Mouse (Mus musculus) liver, adult 2 months (tissue): Measurements from ENCODE around the gene Ces2f.

Experiments
- CTCF ChIP-seq: fragments of 200-500 bp; IDR thresholded peaks from 2 replicates; pipeline ENCODE4 v1.5.1; 2011; ENCODE audit warnings: low read depth, low read length, control low read depth
- POLR2A ChIP-seq: fragments of 200-500 bp; IDR thresholded peaks from 2 replicates; pipeline ENCODE4 v1.6.1; 2011; ENCODE audit warnings: low read length, control low read depth; ENCODE audit not compliant: insufficient read depth; ENCODE audit errors: extremely low read depth

DNA sequence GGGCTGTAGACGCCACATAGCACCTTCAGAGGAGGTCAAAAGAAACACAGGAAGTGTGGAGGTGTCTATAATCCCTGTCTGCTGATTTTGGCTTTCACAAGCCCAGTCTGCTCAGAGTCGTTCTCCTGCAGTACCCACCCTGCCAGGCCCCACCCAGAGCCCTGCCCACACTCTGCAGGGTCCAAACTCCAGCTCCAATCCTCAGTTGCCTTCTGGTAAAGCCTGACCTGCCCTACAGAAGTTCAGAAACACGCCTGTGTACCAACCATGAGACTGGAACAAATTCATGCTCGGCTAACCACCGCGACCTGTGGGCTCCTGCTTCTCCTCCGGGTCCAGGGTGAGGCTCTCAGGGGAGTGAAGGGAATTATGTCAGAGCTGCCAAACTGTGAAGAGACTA is 53.4 kb downstream of the Ces2f start, which contains the start of gene Ces2h:
- TF ChIP-seq CTCF (no peak), POLR2A (no peak)
